Mouse (Mus musculus) spleen, adult 2 months (tissue): ENCODE data around the gene Zfp143. TPM values are rescaled to one million over a fixed set of nuclear protein-coding genes. Genes with fewer than 3 reads are reported as not detected.
"Not testable (repeated sequence)": the region's sequence is repeated elsewhere in the genome, so short reads cannot be mapped to it uniquely, and the experiment has no call there.

Source experiments
- DNase-seq, 2 experiments: peaks; one replicate each; pipeline versions ENCODE4 v3.0.0 to v3.0.0-alpha.2; 2012 to 2021; ENCODE audit warnings: low spot score in 2 of 2, low read depth in 1 of 2
- H3K27ac ChIP-seq: fragments of 200-500 bp; 2 replicates; pipeline ENCODE4 v1.5.1; 2012; ENCODE audit warnings: low read length, inconsistent platforms; ENCODE audit not compliant: insufficient read depth
- H3K27me3 ChIP-seq: fragments of 200-500 bp; 2 replicates; pipeline ENCODE4 v1.6.1; 2012; ENCODE audit warnings: mild to moderate bottlenecking, moderate library complexity, low read length, inconsistent platforms; ENCODE audit not compliant: control insufficient read depth, insufficient read depth
- H3K36me3 ChIP-seq: fragments of 200-500 bp; 2 replicates; pipeline ENCODE4 v1.6.1; 2012; ENCODE audit warnings: mild to moderate bottlenecking, low read length, inconsistent platforms; ENCODE audit not compliant: control insufficient read depth, insufficient read depth
- H3K4me1 ChIP-seq: fragments of 200-500 bp; 2 replicates; pipeline ENCODE4 v1.6.1; 2011; ENCODE audit warnings: inconsistent platforms; ENCODE audit not compliant: control insufficient read depth, insufficient read depth, insufficient read length
- H3K4me3 ChIP-seq: fragments of 200-500 bp; 2 replicates; pipeline ENCODE4 v1.5.1; 2011; ENCODE audit warnings: mild to moderate bottlenecking, inconsistent platforms; ENCODE audit not compliant: insufficient read depth, insufficient read length; ENCODE audit errors: extremely low read depth
- CTCF ChIP-seq: fragments of 200-500 bp; IDR thresholded peaks from 2 replicates; pipeline ENCODE4 v1.5.1; 2011; ENCODE audit warnings: mild to moderate bottlenecking, inconsistent platforms; ENCODE audit not compliant: insufficient read depth, insufficient read length, insufficient replicate concordance; ENCODE audit errors: extremely low read depth
- POLR2A ChIP-seq: fragments of 200-500 bp; IDR thresholded peaks from 2 replicates; pipeline ENCODE4 v1.6.1; 2011; ENCODE audit warnings: low read depth, low read length, inconsistent platforms
- WGBS: fragments of 180-500 bp; shearing (Covaris S2); methylation state at CpG from one replicate; pipeline ENCODE4 v1.1.7; 2018; 5-methylcytosine and 5-hydroxymethylcytosine counted together
- polyA plus RNA-seq: library from polyadenylated mRNA; depleted of rRNA; stranded (reverse); fragments of >200 nt; gene quantifications from 2 replicates; pipeline ENCODE4 v1.2.3, GENCODE M21; 2012

The Zfp143 gene
- polyA plus RNA-seq, 1 experiment: 15.6 TPM

GRCm38 (mm10) chr7:110026594-110026993 is 34.4 kb upstream of the Zfp143 start:
- Histone ChIP-seq H3K27me3 (no peaks in the 10 kb centered on the region), H3K27ac (no peak overlapping the region), H3K4me1 (no peaks in the 10 kb centered on the region), H3K4me3 (no peak overlapping the region), H3K36me3 (peaks cover 6% of the 10 kb centered on the region)
- no peak for DNase-seq
- 89% methylated on average over 2 of the region's 2 CpGs for WGBS
- TF ChIP-seq POLR2A (no peak), CTCF (no peak)

- peaks cover 17% of the 10 kb centered on the region for H3K36me3 ChIP-seq
- no peaks in the 10 kb centered on the region for H3K4me1 ChIP-seq
- H3K27me3 ChIP-seq: no peaks in the 10 kb centered on the region
- no peak for DNase-seq
- 88% methylated on average over 1 of the region's 1 CpGs for WGBS
- no peak overlapping the region for H3K27ac ChIP-seq
- no peak overlapping the region for H3K4me3 ChIP-seq
- no peak for TF ChIP-seq CTCF
Observed at GRCm38 (mm10) chr7:110028826-110029225, 32.2 kb upstream of the Zfp143 start.

- no peaks in the 10 kb centered on the region for H3K4me1 ChIP-seq
- TF ChIP-seq POLR2A: no peak
- no peak for TF ChIP-seq CTCF
Observed at GRCm38 (mm10) chr7:110030342-110030741, 30.7 kb upstream of the Zfp143 start.

GRCm38 (mm10) chr7:110057723-110058122 is 3.3 kb upstream of the Zfp143 start:
- not testable (repeated sequence) for H3K4me3 ChIP-seq, H3K4me1 ChIP-seq, DNase-seq, H3K27me3 ChIP-seq, H3K27ac ChIP-seq
- H3K36me3 ChIP-seq: peaks cover 12% of the 10 kb centered on the region
- 93% methylated on average over 2 of the region's 2 CpGs for WGBS

More at GRCm38 (mm10) chr7:110030342-110030741, 30.7 kb upstream of the Zfp143 start:
- Histone ChIP-seq H3K27ac (no peak overlapping the region), H3K4me3 (no peak overlapping the region), H3K27me3 (no peaks in the 10 kb centered on the region), H3K36me3 (peaks cover 19% of the 10 kb centered on the region)
- 86% methylated on average over 3 of the region's 3 CpGs for WGBS
- no peak for DNase-seq

GRCm38 (mm10) chr7:110059092-110059785 is 1.8 kb upstream of the Zfp143 start:
- no peak for TF ChIP-seq POLR2A
- no peak for TF ChIP-seq CTCF
- Histone ChIP-seq H3K36me3 (peaks cover 5% of the 10 kb centered on the region), H3K4me1 (peaks cover 2% of the 10 kb centered on the region; the same call in 1 of the 2 replicates), H3K27ac (no peak overlapping the region), H3K4me3 (no peak overlapping the region), H3K27me3 (no peaks in the 10 kb centered on the region)
- peak; percentile 8 to 25 for DNase-seq
- 87% methylated on average over 12 of the region's 12 CpGs for WGBS

GRCm38 (mm10) chr7:110060106-110060668 is 830 bp upstream of the Zfp143 start:
- 12% methylated on average over 5 of the region's 5 CpGs for WGBS
- no peak for DNase-seq
- Histone ChIP-seq H3K27me3 (no peaks in the 10 kb centered on the region), H3K36me3 (peaks cover 3% of the 10 kb centered on the region), H3K4me3 (peak overlapping the region; percentile 88), H3K27ac (peak overlapping the region; percentile 99; the same call in 1 of the 2 replicates), H3K4me1 (peaks cover 2% of the 10 kb centered on the region; the same call in 1 of the 2 replicates)
- no peak for TF ChIP-seq POLR2A
- TF ChIP-seq CTCF: no peak

GRCm38 (mm10) chr7:110060669-110061198 is 283 bp upstream of the Zfp143 start:
- Histone ChIP-seq H3K36me3 (peaks cover 2% of the 10 kb centered on the region), H3K4me1 (peaks cover 2% of the 10 kb centered on the region; the same call in 1 of the 2 replicates), H3K4me3 (peak overlapping the region; percentile 88), H3K27me3 (no peaks in the 10 kb centered on the region), H3K27ac (peak overlapping the region; percentile 99)
- no peak for DNase-seq
- under 1% methylated on average over 26 of the region's 26 CpGs for WGBS
- no peak for TF ChIP-seq CTCF
- TF ChIP-seq POLR2A: no peak
